8 mouse cellular contexts compared by ENCODE assay signal in genomic region chr10:59898935-59899334, GRCm38 (mm10). TPM values are rescaled to one million over a fixed set of nuclear protein-coding genes. Genes with fewer than 3 reads are reported as not detected.
DNase-seq lines count a peak whose midpoint lies in the region; ATAC-seq and TF ChIP-seq lines count a peak whose summit lies in the region.

No protein-coding gene starts in this region.

- intact Hi-C loops in heart, postnatal 10 days (cut with DNase I): no loop called here

- peaks cover 80% of the 10 kb centered on the region for H3K4me1 ChIP-seq in heart, embryonic 15.5 days (replicated peaks)
- H3K4me1 ChIP-seq in bone marrow macrophage, adult 2 months (ENCODE audit: control insufficient read depth, insufficient read depth, low read length): peaks cover 42% of the 10 kb centered on the region
- peaks cover 95% of the 10 kb centered on the region for H3K4me1 ChIP-seq in hindbrain, embryonic 13.5 days (replicated peaks)
- H3K4me1 ChIP-seq in midbrain, embryonic 10.5 days: peaks cover 91% of the 10 kb centered on the region

- no peak for DNase-seq in heart, postnatal 10 days
- no peak for DNase-seq in midbrain, embryonic 10.5 days (ENCODE audit: low spot score)
- DNase-seq in left cerebral cortex, adult 9 months (ENCODE audit: low spot score in 2 of 2): no peak
- DNase-seq in cerebellum, postnatal 25 days: no peak
- DNase-seq in adrenal gland, postnatal 36 days: no peak

- WGBS in heart, embryonic 15.5 days: 41% methylated on average over 2 of the region's 2 CpGs
- WGBS in hindbrain, embryonic 13.5 days: 7% methylated on average over 2 of the region's 2 CpGs
- 38% methylated on average over 2 of the region's 2 CpGs for WGBS in midbrain, embryonic 10.5 days

- H3K9ac ChIP-seq in heart, embryonic 15.5 days: peak overlapping the region; percentile 46; the same call in 1 of the 2 replicates
- H3K9ac ChIP-seq in hindbrain, embryonic 13.5 days: peak overlapping the region; percentile 64

- H3K4me2 ChIP-seq in heart, embryonic 15.5 days: peak overlapping the region; percentile 48
- H3K4me2 ChIP-seq in hindbrain, embryonic 13.5 days: no peak overlapping the region; the same call in 1 of the 2 replicates

- H3K36me3 ChIP-seq in heart, embryonic 15.5 days: peaks cover 34% of the 10 kb centered on the region
- peaks cover 28% of the 10 kb centered on the region for H3K36me3 ChIP-seq in hindbrain, embryonic 13.5 days
- peaks cover 41% of the 10 kb centered on the region for H3K36me3 ChIP-seq in midbrain, embryonic 10.5 days

- no peak for TF ChIP-seq POLR2A in bone marrow macrophage, adult 2 months (IDR thresholded peaks at IDR 0.05; ENCODE audit: borderline replicate concordance, low read depth, low read length)

- peak overlapping the region; percentile 96 for H3K27ac ChIP-seq in heart, embryonic 15.5 days
- peak overlapping the region; percentile 81 for H3K27ac ChIP-seq in bone marrow macrophage, adult 2 months (ENCODE audit: insufficient read depth, low read depth, low read length)
- H3K27ac ChIP-seq in hindbrain, embryonic 13.5 days: peak overlapping the region; percentile 99
- H3K27ac ChIP-seq in midbrain, embryonic 10.5 days (replicated peaks): peak overlapping the region; percentile 92

- no peak for TF ChIP-seq CTCF in bone marrow macrophage, adult 2 months (IDR thresholded peaks at IDR 0.05; ENCODE audit: low read depth, low read length)

- H3K9me3 ChIP-seq in heart, embryonic 15.5 days (replicated peaks): no peaks in the 10 kb centered on the region
- H3K9me3 ChIP-seq in hindbrain, embryonic 13.5 days: no peaks in the 10 kb centered on the region
- no peaks in the 10 kb centered on the region for H3K9me3 ChIP-seq in midbrain, embryonic 10.5 days (replicated peaks)

- H3K27me3 ChIP-seq in heart, embryonic 15.5 days: no peaks in the 10 kb centered on the region
- no peaks in the 10 kb centered on the region for H3K27me3 ChIP-seq in hindbrain, embryonic 13.5 days
- H3K27me3 ChIP-seq in midbrain, embryonic 10.5 days (ENCODE audit: low read depth, poor library complexity, severe bottlenecking): no peaks in the 10 kb centered on the region

- no peak for ATAC-seq in heart, embryonic 15.5 days (replicated peaks; ENCODE audit: insufficient number of reproducible peaks, insufficient read depth, low FRiP score, low read depth)
- ATAC-seq in hindbrain, embryonic 13.5 days (ENCODE audit: low FRiP score): 0 out of 2 replicates have a peak, but pooled peaks have one; percentile 1

- no peak overlapping the region for H3K4me3 ChIP-seq in heart, embryonic 15.5 days
- no peak overlapping the region for H3K4me3 ChIP-seq in bone marrow macrophage, adult 2 months (ENCODE audit: insufficient read depth, low read length)
- no peak overlapping the region for H3K4me3 ChIP-seq in hindbrain, embryonic 13.5 days
- H3K4me3 ChIP-seq in midbrain, embryonic 10.5 days: peak overlapping the region; percentile 42; the same call in 1 of the 2 replicates

RNA-seq across cellular contexts. Expression of gene Dnajb12, which starts 19.6 kb away (rescaled TPM):
- polyA plus RNA-seq in heart, embryonic 15.5 days (2015; fragmentation: Nextera tagmentation; extraction: Ambion mirVana): 17.8 and 23.3 TPM in 2 replicates
- total RNA-seq in heart, postnatal 10 days (2021): 10 to 100 TPM; 35.2 to 41.9 TPM
- 26.3 and 32.7 TPM in 2 replicates for polyA plus RNA-seq in bone marrow macrophage, adult 2 months (2012; ENCODE audit: insufficient read depth, insufficient read length, missing spikeins)
- 18.4 and 19.2 TPM in 2 replicates for polyA plus RNA-seq in hindbrain, embryonic 13.5 days (2015; fragmentation: Nextera tagmentation; extraction: Ambion mirVana)
- polyA plus RNA-seq in midbrain, embryonic 10.5 days (2016; fragmentation: Nextera tagmentation; extraction: Ambion mirVana): 27.3 and 27.6 TPM in 2 replicates
- 10 to 100 TPM; 51.3 to 62.5 TPM for total RNA-seq in adrenal gland, postnatal 36 days (2021)

RNA-seq across cellular contexts. Expression of gene Ddit4, which starts 52.7 kb away (rescaled TPM):
- 22.7 and 33.4 TPM in 2 replicates for polyA plus RNA-seq in heart, embryonic 15.5 days (2015; fragmentation: Nextera tagmentation; extraction: Ambion mirVana)
- total RNA-seq in heart, postnatal 10 days (2021): 100 to 1,000 TPM in 1 of 2 experiments, 10 to 100 TPM in 1; 65.8 to 116 TPM
- 3.4 and 3.5 TPM in 2 replicates for polyA plus RNA-seq in bone marrow macrophage, adult 2 months (2012; ENCODE audit: insufficient read depth, insufficient read length, missing spikeins)
- polyA plus RNA-seq in hindbrain, embryonic 13.5 days (2015; fragmentation: Nextera tagmentation; extraction: Ambion mirVana): 64.8 and 69.6 TPM in 2 replicates
- 31.8 and 31.9 TPM in 2 replicates for polyA plus RNA-seq in midbrain, embryonic 10.5 days (2016; fragmentation: Nextera tagmentation; extraction: Ambion mirVana)
- total RNA-seq in adrenal gland, postnatal 36 days (2021): 10 to 100 TPM; 76.4 to 98.7 TPM
